Mouse (Mus musculus) embryonic facial prominence, embryonic 12.5 days (tissue): ENCODE measurements around the gene Olfr68. TPM values are rescaled to one million over a fixed set of nuclear protein-coding genes. Genes with fewer than 3 reads are reported as not detected.
"Not testable (repeated sequence)": the region's sequence is repeated elsewhere in the genome, so short reads cannot be mapped to it uniquely, and the experiment has no call there.

Source experiments
- ATAC-seq: fragments of 200-750 bp; cut with Nextera tagmentation; 2 replicates; pipeline ENCODE4 v1.8.0; 2017; ENCODE audit not compliant: insufficient number of reproducible peaks, insufficient read depth, low FRiP score, low TSS enrichment
- H3K27ac ChIP-seq: fragments of 300-500 bp; sonication (generic); 2 replicates; pipeline ENCODE4 v1.5.1; 2016; ENCODE audit warnings: mild to moderate bottlenecking
- H3K27me3 ChIP-seq: fragments of 300-500 bp; sonication (generic); 2 replicates; pipeline ENCODE4 v1.6.1; 2016; ENCODE audit warnings: mild to moderate bottlenecking, moderate library complexity
- H3K36me3 ChIP-seq: fragments of 300-500 bp; sonication (generic); 2 replicates; pipeline ENCODE4 v1.6.1; 2016; ENCODE audit warnings: mild to moderate bottlenecking
- H3K4me1 ChIP-seq: fragments of 300-500 bp; sonication (generic); 2 replicates; pipeline ENCODE4 v1.6.1; 2016
- H3K4me2 ChIP-seq: fragments of 300-500 bp; sonication (generic); replicated peaks from 2 replicates; pipeline ENCODE4 v1.6.1; 2016; ENCODE audit warnings: mild to moderate bottlenecking, moderate library complexity
- H3K4me3 ChIP-seq: fragments of 300-500 bp; sonication (generic); 2 replicates; pipeline ENCODE4 v1.5.1; 2016; ENCODE audit warnings: mild to moderate bottlenecking
- H3K9ac ChIP-seq: fragments of 300-500 bp; sonication (generic); 2 replicates; pipeline ENCODE4 v1.6.1; 2016; ENCODE audit warnings: mild to moderate bottlenecking, moderate library complexity
- H3K9me3 ChIP-seq: fragments of 300-500 bp; sonication (generic); 2 replicates; pipeline ENCODE4 v1.6.1; 2016; ENCODE audit warnings: mild to moderate bottlenecking, moderate library complexity
- WGBS: fragments of 180-500 bp; shearing (Covaris S2); methylation state at CpG from one replicate; pipeline ENCODE4 v1.1.7; 2016; 5-methylcytosine and 5-hydroxymethylcytosine counted together
- polyA plus RNA-seq: library from polyadenylated mRNA; unstranded; fragments of >200 nt; fragmentation: Nextera tagmentation; extraction: Ambion mirVana; gene quantifications from 2 replicates; pipeline ENCODE4 v1.2.1, GENCODE M21; 2016

Olfr68 gene
- polyA plus RNA-seq, 1 experiment from 2014 or later, result not detected

- Histone ChIP-seq H3K9me3 (no peaks in the 10 kb centered on the region), H3K9ac (no peak overlapping the region), H3K27ac (no peak overlapping the region), H3K4me1 (no peaks in the 10 kb centered on the region), H3K4me2 (no peak overlapping the region), H3K27me3 (no peaks in the 10 kb centered on the region), H3K36me3 (no peaks in the 10 kb centered on the region), H3K4me3 (no peak overlapping the region)
- WGBS, result 89% methylated on average over 1 of the region's 1 CpGs
- no peak for ATAC-seq
These were observed 30.8 kb upstream of the Olfr68 start for GRCm38 (mm10) chr7:103810296-103810695.

DNA sequence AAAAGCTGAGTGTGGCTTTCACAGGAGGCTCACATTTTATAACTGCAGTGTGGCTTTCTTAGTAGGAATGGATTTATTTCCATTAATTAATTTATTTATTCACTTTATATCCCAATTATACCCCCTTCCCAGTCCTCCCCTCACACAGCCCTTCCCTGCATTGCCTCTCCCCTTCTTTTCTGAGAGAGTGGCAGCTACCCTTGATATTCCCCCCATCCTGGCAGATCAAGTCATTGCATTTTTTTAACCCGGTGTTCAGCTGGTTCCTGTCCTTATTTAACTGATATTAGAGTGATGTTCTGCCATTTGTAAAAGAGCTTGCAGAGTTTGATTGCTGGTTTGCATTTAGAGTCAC lies 30.3 kb upstream of the Olfr68 start:
- no peaks in the 10 kb centered on the region for H3K27me3 ChIP-seq
- H3K9ac ChIP-seq, result no peak overlapping the region
- no peak overlapping the region for H3K27ac ChIP-seq
- H3K4me1 ChIP-seq, result no peaks in the 10 kb centered on the region
- WGBS, result 52% methylated on average over 1 of the region's 1 CpGs
- no peaks in the 10 kb centered on the region for H3K36me3 ChIP-seq
- H3K4me3 ChIP-seq, result no peak overlapping the region
- no peak overlapping the region for H3K4me2 ChIP-seq
- ATAC-seq, result no peak
- no peaks in the 10 kb centered on the region for H3K9me3 ChIP-seq

DNA sequence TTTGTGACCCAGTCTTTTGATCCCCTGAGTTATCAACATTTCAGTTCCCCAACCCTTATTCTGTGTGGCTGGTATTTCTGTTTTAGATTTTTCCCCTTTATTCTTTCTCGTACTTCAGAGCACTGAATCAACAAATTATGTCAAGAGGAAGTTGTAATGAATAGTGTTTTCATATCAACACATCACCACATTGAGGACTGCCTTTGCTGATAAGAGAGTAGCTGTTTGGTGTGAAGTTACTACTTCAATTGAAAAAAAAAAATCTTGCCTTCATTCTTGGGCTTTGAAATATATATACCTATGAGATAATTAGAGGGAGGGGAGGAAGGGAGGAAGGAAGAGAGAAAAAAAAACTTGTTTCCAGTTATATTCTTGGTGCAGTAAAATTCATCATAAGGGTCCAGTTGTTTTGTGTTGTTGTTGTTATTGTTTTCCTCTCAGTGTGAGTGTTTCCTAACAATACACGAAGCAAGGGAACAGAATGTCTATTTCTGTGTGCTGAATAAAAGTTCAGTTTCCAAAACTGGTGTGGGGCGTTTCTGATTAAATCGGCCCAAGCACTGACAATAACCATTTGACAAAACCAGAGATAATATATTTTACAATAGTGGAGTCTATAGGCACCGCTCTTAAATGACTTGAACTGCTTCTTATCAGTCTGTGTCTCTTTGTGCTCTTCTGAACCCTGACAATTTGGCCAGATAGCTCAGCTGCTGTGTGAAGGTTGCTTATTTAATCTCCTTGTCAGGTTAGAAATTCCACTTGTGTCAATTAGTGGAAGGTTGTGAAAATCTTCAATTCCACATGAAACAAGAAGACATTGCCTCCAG lies 29.7 kb upstream of the Olfr68 start:
- Histone ChIP-seq H3K4me3 (no peak overlapping the region), H3K27me3 (no peaks in the 10 kb centered on the region), H3K4me1 (no peaks in the 10 kb centered on the region), H3K9ac (no peak overlapping the region), H3K36me3 (no peaks in the 10 kb centered on the region), H3K4me2 (no peak overlapping the region), H3K27ac (no peak overlapping the region), H3K9me3 (no peaks in the 10 kb centered on the region)
- no peak for ATAC-seq
- WGBS, result 70% methylated on average over 5 of the region's 5 CpGs

GRCm38 (mm10) chr7:103808120-103808519 lies 28.6 kb upstream of the Olfr68 start:
- not testable (repeated sequence) for H3K4me3 ChIP-seq, H3K9ac ChIP-seq, H3K36me3 ChIP-seq, H3K4me2 ChIP-seq, ATAC-seq, H3K4me1 ChIP-seq, H3K27ac ChIP-seq, H3K27me3 ChIP-seq, H3K9me3 ChIP-seq
- 62% methylated on average over 2 of the region's 2 CpGs for WGBS

DNA sequence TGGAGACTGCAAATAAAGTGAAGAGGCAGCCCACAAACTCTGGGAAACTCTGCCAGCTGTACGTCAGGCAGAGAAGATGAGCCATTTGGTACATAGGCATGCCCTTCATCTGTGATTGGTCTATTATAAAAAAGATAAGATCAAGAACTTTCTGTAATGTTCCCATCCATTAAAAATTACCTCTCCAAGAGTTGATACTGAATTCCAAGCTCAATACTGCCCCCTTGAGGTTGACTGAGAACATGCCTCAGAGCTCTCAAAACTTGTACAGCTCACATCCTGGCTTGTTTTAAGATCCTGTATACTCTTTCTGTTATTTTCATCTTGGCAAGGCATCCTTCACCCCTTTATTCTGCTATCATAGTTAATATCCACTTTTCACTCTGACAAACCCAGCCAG lies 27.4 kb upstream of the Olfr68 start:
- Histone ChIP-seq H3K4me3 (no peak overlapping the region), H3K4me1 (no peaks in the 10 kb centered on the region), H3K27ac (no peak overlapping the region), H3K9me3 (no peaks in the 10 kb centered on the region), H3K4me2 (no peak overlapping the region), H3K27me3 (no peaks in the 10 kb centered on the region), H3K36me3 (no peaks in the 10 kb centered on the region), H3K9ac (no peak overlapping the region)
- ATAC-seq, result no peak
- 69% methylated on average over 1 of the region's 1 CpGs for WGBS

DNA sequence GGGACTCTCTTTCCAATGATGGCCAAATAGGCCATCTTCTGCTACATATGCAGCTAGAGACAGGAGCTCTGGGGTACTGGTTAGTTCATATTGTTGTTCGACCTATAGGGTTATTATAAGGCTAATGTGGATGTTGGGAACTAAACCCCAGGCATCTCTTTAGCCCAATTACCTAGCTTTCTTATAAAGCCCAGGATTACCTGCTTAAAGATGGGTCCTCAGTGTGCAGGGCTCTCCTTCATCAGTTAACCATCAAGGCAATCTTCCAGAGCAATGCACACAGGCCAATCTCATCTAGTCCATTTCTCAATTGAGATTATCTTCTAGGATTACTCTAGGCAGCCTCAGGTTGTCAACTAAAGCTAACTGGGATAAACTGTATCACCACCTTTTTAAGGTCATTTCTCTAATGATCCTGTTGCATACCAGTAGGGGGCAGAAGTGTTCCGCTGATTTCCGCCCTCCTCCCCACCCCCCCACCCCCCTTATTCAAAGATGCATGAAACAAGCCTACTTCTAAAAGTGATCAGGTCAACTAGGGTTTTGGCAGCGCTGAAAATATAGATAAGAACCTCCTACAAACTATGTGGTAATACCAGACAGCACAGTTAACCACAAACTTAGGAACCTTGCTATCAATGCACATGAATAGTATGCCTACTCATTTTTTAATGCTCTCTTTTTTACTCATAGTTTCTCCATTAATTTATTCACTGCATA lies 13.3 kb upstream of the Olfr68 start:
- Histone ChIP-seq H3K4me2 (no peak overlapping the region), H3K36me3 (no peaks in the 10 kb centered on the region), H3K4me1 (no peaks in the 10 kb centered on the region), H3K4me3 (no peak overlapping the region), H3K27me3 (no peaks in the 10 kb centered on the region), H3K9me3 (no peaks in the 10 kb centered on the region), H3K27ac (no peak overlapping the region), H3K9ac (no peak overlapping the region)
- 24% methylated on average over 4 of the region's 4 CpGs for WGBS
- no peak for ATAC-seq

DNA sequence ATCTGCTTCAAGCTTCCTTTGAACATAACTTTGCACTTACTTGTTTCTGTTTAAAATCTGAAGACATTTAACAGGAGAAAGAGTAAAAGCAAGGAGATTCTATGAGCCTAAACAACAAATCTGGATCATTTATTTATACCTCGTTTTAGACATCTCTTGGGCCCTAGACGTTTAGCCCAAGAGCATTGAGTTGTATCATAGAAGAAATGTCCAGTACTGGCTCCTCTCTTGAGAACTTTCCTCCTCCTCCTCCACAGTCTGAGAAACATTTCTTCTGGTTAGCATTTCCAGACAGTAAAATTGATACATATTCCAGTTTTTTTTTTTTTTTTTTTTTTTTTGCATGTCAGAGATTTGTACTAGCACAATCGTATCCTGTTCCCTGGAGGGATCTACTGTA lies 12.2 kb upstream of the Olfr68 start, which contains the start of gene Olfr67:
Gene Olfr67 (minus strand): TSS at position 101 of the 400 bp plus-strand sequence.
- Histone ChIP-seq H3K36me3 (no peaks in the 10 kb centered on the region), H3K27me3 (no peaks in the 10 kb centered on the region), H3K4me2 (no peak within 1 kb of the TSS), H3K9ac (no peak within 1 kb of the TSS), H3K27ac (no peak within 1 kb of the TSS), H3K4me1 (no peaks in the 10 kb centered on the region), H3K9me3 (no peaks in the 10 kb centered on the region), H3K4me3 (no peak within 1 kb of the TSS)
- no peak for ATAC-seq
- WGBS, result 81% methylated on average over 3 of the region's 3 CpGs

GRCm38 (mm10) chr7:103777652-103778051 lies 1.8 kb downstream of the Olfr68 start:
- not testable (repeated sequence) for H3K4me2 ChIP-seq, H3K4me1 ChIP-seq, H3K9ac ChIP-seq, H3K27ac ChIP-seq, H3K4me3 ChIP-seq, H3K27me3 ChIP-seq, ATAC-seq, H3K36me3 ChIP-seq, H3K9me3 ChIP-seq
- 85% methylated on average over 4 of the region's 4 CpGs for WGBS

GRCm38 (mm10) chr7:103771494-103771893 lies 8.0 kb downstream of the Olfr68 start, which contains the start of gene Olfr69:
TSS of gene Olfr69 (minus strand) at chr7:103771594.
- WGBS, result 66% methylated on average over 2 of the region's 2 CpGs
- H3K9me3 ChIP-seq, result no peaks in the 10 kb centered on the region

GRCm38 (mm10) chr7:103767687-103768086 lies 11.8 kb downstream of the Olfr68 start:
- H3K4me1 ChIP-seq, H3K4me2 ChIP-seq, H3K9me3 ChIP-seq, ATAC-seq, H3K27me3 ChIP-seq, H3K9ac ChIP-seq, H3K4me3 ChIP-seq, H3K36me3 ChIP-seq, H3K27ac ChIP-seq: not testable (repeated sequence)
- 83% methylated on average over 6 of the region's 6 CpGs for WGBS

More at GRCm38 (mm10) chr7:103771494-103771893, 8.0 kb downstream of the Olfr68 start, which contains the start of gene Olfr69:
- Histone ChIP-seq H3K9ac (no peak within 1 kb of the TSS), H3K27ac (no peak within 1 kb of the TSS), H3K4me2 (no peak within 1 kb of the TSS), H3K36me3 (no peaks in the 10 kb centered on the region), H3K4me3 (no peak within 1 kb of the TSS), H3K27me3 (no peaks in the 10 kb centered on the region), H3K4me1 (no peaks in the 10 kb centered on the region)
- ATAC-seq, result no peak

DNA sequence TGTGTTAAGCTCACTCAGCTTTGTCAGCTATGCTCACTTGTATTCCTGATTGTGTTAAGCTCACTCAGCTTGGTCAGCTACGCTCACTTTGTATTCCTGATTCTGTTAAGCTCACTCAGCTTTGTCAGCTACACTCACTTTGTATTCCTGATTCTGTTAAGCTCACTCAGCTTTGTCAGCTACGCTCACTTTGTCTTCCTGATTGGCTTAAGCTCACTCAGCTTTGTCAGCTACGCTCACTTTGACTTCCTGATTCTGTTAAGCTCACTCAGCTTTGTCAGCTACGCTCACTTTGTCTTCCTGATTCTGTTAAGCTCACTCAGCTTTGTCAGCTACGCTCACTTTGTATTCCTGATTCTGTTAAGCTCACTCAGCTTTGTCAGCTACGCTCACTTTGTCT lies 17.3 kb downstream of the Olfr68 start:
- not testable (repeated sequence) for H3K4me2 ChIP-seq, H3K9ac ChIP-seq, H3K27ac ChIP-seq, H3K4me3 ChIP-seq, H3K36me3 ChIP-seq, ATAC-seq, H3K4me1 ChIP-seq, H3K27me3 ChIP-seq, H3K9me3 ChIP-seq
- WGBS, result 88% methylated on average over 6 of the region's 6 CpGs

DNA sequence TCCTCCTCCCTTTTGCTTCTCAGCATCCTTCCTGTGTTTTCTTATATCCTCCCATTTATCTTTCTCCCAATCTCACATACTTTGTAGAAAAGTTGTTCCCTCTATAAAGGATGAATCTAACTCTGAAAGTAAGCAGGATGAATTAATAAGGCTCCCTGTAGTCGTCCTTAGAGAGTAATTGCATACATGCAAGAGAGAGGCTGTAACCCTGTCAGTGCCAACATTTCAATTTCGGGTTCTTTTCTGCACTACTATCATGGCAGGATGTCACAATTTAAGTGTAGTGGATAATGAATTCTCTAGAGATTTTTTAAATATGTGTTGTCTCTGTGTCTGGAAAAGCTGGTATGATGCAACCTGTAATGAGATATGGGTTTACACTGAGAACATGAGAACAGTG lies 22.3 kb downstream of the Olfr68 start, which contains the start of gene Olfr630:
Gene Olfr630 (minus strand): TSS at position 101 of the 400 bp plus-strand sequence.
- WGBS, result 46% methylated on average over 2 of the region's 2 CpGs
- no peaks in the 10 kb centered on the region for H3K27me3 ChIP-seq

More for the DNA sequence above, 22.3 kb downstream of the Olfr68 start, which contains the start of gene Olfr630:
- Histone ChIP-seq H3K9ac (no peak within 1 kb of the TSS), H3K4me3 (no peak within 1 kb of the TSS), H3K9me3 (no peaks in the 10 kb centered on the region), H3K27ac (no peak within 1 kb of the TSS), H3K4me2 (no peak within 1 kb of the TSS), H3K4me1 (no peaks in the 10 kb centered on the region), H3K36me3 (no peaks in the 10 kb centered on the region)
- ATAC-seq, result no peak
